Mouse (Mus musculus) frontal cortex, postnatal 14 days (tissue): Measurements from ENCODE around the gene Frem1.

Experiments used
- DNase-seq, 2 experiments: peaks; one replicate each; pipeline ENCODE4 v3.0.0; 2022; ENCODE audit warnings: low spot score in 2 of 2

Frem1 gene

DNA sequence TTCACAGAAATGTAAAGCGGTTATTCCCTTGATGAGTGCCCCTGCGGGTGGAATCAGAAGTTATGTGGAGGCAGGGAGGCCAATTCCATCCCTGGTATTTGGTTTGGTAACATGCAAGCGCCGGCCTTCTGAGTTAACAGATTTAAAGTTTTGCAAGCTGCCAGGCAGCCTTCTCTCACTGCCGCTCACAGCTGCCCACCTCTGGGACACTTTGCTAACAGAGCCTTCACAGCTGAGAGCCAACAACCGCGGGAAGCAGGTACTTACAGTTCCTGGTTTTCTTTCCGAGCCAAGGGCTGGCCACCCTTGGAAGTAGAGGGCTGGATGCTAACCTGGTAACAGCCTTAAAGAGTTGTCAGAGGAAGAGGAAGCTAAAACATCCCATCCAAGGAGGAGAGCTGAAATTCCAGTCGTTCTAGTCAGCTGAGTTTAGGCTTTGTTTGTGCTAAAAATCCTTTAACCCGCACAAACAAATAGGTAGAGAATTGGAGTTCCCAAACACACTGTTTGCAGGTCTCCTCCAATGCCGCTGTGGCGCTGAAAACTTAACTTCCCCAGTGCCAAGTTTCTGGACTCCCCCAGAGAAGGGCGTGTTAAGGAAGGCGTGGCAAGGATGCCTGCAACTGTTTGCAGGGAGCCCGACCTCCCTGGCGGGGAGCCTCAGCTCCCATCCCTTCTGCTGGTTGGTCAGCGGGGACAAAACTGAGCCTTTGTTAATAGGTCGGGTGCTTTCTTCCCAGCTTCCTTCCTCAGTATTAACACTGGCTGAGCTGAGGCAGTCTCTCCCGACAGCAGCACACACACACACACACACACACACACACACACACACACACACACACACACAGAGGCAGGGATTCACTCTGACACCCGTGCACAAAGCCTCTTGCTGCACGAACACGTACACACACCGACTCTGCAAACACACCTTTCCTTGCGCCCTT lies at the start of gene Frem1:
Gene Frem1, minus strand, starts transcription at position 706 of the 944 bp plus-strand sequence.
- no peak for DNase-seq

DNA sequence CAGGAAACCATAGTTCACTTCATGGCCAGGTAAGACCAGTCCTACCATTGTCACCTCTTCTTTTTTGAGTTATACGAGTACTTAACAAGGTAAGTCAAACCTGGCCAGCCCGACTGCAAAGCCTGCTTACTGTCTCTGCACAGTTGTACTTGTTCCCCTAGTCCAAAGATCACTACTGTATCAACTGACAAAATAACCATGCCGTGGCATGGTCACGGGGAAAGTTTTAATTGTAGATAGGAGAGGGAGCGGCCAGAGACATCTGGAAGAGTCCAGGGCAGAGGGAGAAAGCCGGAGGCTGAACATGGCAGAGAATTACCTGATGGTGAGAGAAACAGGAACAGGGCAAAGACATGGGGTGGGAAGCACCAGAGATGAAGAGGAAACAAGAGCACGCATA lies 46.9 kb upstream of the Frem1 start:
- DNase-seq, result no peak

DNA sequence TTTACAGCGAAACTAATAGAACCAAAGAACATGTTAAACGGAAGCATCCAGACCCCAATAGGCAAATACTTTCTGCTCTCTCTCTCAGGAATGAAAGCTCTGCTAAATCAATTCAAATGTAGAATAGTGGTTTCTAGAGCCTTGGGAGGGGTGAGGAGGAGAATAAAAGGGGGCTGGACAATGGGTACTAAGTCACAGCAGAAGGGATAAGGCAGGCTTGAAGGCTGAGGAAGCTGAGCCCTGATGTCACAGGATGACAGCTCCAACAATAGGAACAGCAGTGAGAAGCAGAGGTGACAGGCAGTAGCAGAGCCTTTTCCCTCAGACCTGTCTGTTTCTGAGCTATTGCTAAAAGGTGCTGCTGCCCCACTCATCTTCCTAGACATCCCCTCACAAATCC lies 41.8 kb upstream of the Frem1 start:
- DNase-seq, result no peak

DNA sequence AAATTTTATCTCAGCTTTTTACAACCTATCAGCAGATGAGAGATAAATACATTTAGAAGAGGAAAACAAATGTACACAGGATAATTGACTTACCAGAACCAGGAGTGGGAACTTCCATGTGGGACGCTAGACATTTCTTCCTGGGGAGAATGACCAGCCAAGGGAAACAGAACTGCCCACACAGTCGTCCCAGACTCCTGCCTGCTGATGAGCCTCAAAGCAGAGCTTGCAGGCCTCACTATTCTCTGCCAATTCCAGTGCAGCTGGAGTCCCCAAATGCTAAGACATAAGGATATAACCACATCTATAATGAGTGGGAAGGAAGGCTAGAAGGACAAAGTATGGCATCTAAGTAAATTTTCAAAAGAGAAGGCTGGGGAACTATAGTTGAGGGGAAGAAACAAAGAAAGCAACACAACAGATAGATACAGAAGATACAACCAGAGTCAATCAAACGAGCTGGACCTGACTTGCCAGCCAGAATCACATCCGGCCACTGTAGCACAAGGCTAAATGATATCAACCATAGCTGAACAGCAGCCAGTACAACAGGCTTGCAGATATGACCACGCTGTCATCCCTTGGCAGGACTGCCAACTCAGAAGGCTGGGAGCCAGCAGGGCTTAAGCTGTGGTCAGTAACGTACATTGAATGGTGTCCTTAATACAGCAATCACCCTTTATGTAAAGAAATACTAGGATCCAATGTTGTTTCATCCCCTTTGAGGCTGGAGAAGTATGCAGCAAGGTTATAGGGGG lies 38.7 kb upstream of the Frem1 start:
- no peak for DNase-seq

DNA sequence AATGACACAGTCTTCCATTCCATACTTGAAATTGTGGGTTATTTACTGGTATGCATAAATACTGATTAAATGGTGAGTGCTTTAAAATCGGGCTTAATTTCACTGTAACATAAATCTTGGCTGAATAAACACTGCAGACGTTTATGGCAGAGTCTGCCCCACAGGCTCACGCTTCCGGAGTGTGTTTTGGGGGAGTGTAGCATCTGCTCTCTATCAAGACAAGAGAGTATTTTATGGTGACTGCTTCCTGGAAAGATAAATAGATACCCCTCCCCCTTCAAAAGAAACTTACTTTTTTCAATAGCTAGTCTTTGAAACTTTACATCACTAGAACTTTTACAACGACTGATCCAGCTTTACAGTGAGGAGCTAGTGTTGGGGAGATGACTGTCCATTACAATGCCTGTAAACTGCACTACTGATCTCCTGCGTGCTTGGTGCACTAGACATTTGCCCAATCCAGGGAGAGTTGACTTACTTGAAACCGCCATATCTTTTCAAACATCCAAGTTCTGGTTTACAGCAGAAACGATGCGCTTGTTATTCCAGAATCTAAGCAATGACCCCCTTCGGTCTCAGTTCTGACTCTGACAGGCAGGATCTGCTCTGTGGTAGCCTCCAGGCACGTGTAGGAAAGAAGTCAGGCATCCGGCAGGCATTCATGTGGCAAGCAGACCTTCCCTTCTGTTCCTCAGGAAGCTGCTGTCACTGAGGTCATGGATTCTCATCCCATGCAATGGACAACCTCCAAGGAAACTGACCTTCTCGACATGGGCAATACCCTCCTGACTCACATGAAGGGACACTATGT lies 28.4 kb upstream of the Frem1 start:
- DNase-seq, result no peak

DNA sequence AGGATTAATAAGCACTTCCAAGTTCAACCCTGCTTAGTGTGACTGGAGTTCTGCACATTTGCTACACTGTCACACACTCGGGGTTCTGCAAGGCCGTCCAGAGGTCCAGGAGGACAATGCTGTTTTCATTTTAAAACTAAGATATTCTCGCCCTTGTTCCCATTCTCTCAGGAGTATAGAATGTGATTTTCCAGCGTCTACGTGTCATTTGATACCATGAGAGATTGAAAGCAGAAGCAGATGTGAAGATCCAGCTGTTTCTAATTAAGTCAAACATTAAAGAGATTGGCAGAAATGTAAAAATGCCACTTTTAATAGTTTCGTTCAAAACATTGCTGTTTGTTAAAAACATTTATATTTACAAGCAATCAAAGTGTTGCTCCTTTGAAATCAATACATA lies 12.1 kb upstream of the Frem1 start:
- DNase-seq, result no peak

DNA sequence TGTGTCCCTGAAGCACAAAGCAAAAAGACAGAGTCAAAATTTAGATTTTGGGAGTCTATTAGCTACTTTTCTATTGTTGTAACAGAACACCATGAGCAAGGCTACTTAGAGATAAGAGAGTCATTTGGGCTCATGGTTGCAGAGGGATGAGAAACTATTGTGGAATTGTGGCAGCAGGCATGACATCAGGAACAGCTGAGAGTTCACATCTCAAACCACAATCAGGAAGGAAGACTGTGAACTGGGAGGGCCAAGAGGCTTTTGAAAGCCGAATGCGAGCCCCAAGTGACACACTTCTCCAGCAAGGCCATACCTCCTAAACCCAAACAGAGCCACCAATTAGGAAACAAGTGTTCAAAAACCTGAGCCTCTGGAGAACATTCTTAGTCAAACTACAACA lies 9.4 kb upstream of the Frem1 start:
- DNase-seq, result no peak

- DNase-seq, result no peak
Measured at GRCm38 (mm10) chr4:83058617-83059016, 6.5 kb upstream of the Frem1 start.

DNA sequence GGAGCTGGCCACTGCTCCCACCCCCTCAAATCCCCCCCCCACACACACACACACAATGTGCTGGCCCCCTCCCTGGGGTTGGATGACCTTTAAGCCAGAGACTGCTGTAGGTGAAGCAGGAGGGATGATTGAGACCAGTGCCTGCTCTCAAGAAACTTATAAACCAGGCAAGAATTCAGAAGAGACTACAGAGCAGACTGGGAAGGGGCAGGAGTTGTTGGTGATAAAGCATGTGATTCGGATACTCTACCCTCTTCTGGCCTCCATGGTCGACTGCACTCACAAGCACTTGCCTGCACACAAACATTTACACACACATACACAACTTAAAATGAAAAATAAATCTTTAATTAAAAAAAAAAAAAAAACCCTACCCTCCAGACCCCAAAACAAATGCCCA lies 6.0 kb upstream of the Frem1 start:
- DNase-seq, result no peak

DNA sequence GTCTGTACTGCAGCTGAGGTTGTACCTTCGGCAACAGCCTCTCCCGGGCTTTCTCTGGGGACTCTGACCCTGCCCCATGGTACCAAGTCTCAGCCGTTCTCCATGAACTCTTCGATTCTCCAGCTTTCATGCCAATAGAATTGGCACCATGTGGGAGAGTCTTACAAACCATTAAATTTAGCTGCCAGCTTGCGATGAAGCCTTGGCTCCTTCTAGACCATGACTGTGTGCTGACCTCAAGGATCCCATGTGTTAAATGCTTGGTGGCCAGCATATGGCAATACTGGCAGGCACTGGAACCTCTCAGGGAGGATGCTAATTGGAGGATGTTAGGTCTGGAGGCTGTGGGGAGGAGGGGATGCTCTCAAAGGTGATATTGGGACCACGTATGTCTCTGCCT lies 4.4 kb upstream of the Frem1 start:
- DNase-seq, result no peak

DNA sequence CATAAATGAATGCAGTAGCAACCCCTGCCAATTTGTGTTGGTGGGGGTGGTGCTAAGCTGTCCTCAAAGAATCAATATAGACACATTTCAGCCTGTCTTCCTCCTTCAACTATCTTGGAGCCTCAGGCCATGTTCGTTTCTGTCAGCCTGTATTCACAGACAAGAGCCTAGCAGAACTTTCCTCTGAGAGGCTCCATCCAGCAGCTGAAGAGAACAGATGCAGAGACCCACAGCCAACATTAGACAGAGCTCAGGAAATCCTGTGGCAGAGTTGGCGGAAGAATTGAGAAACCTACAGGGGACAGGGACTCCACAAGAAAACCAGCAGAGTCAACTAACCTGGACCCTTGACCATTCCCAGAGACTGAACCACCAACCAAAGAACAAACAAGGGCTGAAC lies 3.3 kb upstream of the Frem1 start:
- DNase-seq, result no peak

DNA sequence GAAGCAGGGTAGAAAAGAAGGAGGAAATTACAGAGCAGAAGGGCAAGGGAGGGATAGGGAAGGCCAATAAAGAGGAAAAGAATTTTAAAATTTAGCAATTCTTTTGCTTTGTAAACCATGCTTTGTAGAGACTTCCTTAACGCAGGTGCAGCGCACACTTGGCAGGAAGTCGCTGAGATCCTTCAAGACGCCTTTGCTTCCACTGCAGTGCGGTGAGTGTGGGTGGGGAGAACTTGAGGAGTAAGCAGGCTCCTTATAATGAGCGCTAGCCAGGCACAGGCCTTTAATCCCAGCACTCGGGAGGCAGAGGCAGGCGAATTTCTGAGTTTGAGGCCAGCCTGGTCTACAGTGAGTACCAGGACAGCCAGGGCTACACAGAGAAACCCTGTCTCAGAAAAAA lies 1.1 kb upstream of the Frem1 start:
- DNase-seq, result no peak

DNA sequence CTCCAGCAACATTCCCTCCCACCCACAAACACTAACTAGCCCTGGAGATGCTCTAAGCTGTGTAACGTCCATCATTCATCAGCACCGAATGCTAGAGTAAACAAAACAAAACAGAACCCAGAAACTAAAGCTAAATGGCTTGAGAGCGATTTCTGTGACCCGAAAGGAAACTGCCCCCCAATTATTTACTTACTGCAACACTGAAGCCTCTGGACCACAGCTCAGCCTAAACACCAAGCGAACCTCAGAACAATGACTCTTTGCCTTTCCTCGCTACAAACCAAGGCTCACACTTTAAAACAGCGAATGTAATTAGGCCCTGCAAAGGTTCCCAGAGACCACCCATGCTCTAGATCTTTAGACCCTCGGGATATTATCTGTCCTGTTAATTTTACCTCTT lies 963 bp downstream of the Frem1 start:
- DNase-seq, result no peak

- DNase-seq, result no peak
Measured at GRCm38 (mm10) chr4:83050151-83050796, 1.9 kb downstream of the Frem1 start.

GRCm38 (mm10) chr4:83049288-83049687 lies 2.9 kb downstream of the Frem1 start:
- no peak for DNase-seq

DNA sequence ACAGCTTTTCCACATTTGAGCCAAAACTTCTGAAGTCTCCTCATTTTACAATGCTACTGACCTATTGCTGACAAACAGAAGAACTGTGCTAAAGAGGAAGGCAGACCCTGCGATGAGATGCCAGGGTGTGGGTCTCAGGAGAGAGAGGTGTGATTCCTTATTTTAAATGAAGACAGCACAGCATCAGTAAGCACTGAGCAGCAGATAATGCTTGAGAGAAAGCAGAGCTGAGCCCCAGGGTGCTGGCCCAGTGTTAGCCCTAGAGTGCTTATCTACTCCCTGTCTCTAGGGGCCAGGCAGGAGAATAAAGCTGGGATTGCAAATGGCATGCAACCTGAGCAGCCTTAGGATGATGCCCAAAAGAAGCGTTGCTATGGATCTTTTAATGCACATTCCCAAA lies 3.6 kb downstream of the Frem1 start:
- no peak for DNase-seq

DNA sequence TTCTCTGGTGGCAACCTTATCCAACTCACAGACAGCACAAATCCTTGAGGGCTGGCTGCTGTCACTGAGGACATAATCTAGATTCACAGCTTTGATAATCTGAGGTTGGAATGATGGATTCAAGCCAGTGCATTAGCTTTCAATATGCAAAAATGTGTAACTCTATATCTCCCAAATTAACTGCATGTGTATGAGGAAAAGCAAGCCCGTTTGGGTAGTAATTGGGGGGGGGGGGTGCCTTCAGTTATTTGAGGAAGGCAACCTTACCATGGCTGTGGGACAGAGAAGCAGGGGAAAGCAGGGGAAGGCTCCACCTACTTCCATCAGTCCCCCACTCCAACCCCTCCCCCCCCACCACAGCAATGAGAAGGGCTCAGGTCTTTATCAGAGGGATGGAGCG lies 5.3 kb downstream of the Frem1 start:
- no peak for DNase-seq

GRCm38 (mm10) chr4:83046069-83046468 lies 6.1 kb downstream of the Frem1 start:
- DNase-seq, result no peak

- no peak for DNase-seq
Measured at GRCm38 (mm10) chr4:83045266-83045665, 6.9 kb downstream of the Frem1 start.

- no peak for DNase-seq
Measured at GRCm38 (mm10) chr4:83040780-83041179, 11.4 kb downstream of the Frem1 start.

DNA sequence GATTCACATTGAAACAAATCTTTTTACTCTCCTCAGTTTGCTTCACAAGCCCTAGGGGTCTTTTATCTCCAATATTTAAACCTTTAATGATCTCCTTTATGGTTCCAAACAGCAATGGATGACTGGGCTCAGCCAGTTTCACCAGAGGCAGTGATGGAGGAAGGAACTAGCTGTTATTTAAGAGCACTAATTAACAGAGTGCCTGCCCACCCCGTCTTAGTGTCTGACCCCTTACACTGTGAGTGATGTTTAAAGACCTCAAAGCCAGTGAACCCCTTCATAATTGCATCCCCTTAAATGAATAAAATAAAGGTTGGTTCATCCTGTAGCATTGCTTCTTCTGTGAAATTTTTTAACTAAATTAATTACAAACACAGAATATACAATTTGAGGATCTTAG lies 19.4 kb downstream of the Frem1 start:
- DNase-seq, result no peak

DNA sequence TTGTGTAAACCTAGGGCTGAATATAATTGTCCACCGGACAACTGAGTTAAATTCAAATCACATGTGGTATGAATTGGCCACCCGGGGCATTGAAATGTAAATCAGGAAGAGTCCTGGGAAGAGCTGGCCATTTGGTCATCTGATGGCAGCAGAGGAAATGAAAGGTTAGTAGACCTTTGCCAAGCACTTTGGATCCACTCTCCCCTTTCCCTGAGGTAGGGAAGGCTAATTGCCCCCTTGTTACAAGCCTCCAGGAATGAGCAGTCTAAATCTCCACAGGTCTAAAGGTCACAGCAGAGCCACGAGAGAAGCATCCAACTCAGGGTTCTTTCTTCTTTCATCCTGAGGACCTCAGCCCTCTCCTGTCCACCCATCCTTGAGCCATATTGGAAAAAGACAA lies 20.5 kb downstream of the Frem1 start:
- no peak for DNase-seq
